Mouse (Mus musculus) gastrocnemius, adult 2 months (tissue): ENCODE measurements around the gene Fads6. TPM values are rescaled to one million over a fixed set of nuclear protein-coding genes. Genes with fewer than 3 reads are reported as not detected.

ENCODE experiments used
- DNase-seq: peaks from one replicate; pipeline ENCODE4 v3.0.0; 2022
- H3K27ac ChIP-seq: fragments of 200-600 bp; 2 replicates; pipeline ENCODE4 v1.8.1; 2022; ENCODE audit warnings: mild to moderate bottlenecking
- H3K4me3 ChIP-seq: fragments of 200-600 bp; 2 replicates; pipeline ENCODE4 v1.8.1; 2022; ENCODE audit warnings: mild to moderate bottlenecking, moderate library complexity
- CTCF ChIP-seq: fragments of 200-600 bp; IDR thresholded peaks from 2 replicates; pipeline ENCODE4 v1.8.1; 2022; ENCODE audit warnings: antibody characterized with exemption, mild to moderate bottlenecking, moderate library complexity
- intact Hi-C: fragments of 180-260 bp; cut with DNase I; formaldehyde crosslinking; loops from one replicate; pipeline ENCODE4 v1.15.1; 2025
- total RNA-seq, 2 experiments: library from RNA; stranded (reverse); gene quantifications; 2 replicates each; pipeline ENCODE4 v1.2.3; 2021

The Fads6 gene
- total RNA-seq, 2 experiments from 2014 or later = 2.4 to 5.4 TPM

- intact Hi-C loops = no loop called here
- no peak overlapping the region for H3K4me3 ChIP-seq
- no peak for TF ChIP-seq CTCF
- DNase-seq = no peak
- no peak overlapping the region for H3K27ac ChIP-seq
Measured at GRCm38 (mm10) chr11:115262954-115263353, 34.5 kb downstream of the Fads6 start.

GRCm38 (mm10) chr11:115259134-115259533, 38.3 kb downstream of the Fads6 start:
- Histone ChIP-seq H3K4me3 (no peak overlapping the region), H3K27ac (no peak overlapping the region)
- intact Hi-C loops = no loop called here
- DNase-seq = no peak
- TF ChIP-seq CTCF = no peak

- DNase-seq = no peak
- Histone ChIP-seq H3K4me3 (no peak overlapping the region; the same call in 1 of the 2 replicates), H3K27ac (no peak overlapping the region)
- no peak for TF ChIP-seq CTCF
- intact Hi-C loops = no loop called here
Measured at GRCm38 (mm10) chr11:115257775-115258510, 39.5 kb downstream of the Fads6 start.

GRCm38 (mm10) chr11:115251258-115251657, 46.2 kb downstream of the Fads6 start:
- no peak for TF ChIP-seq CTCF
- no peak overlapping the region for H3K4me3 ChIP-seq
- no peak overlapping the region for H3K27ac ChIP-seq
- DNase-seq = no peak
- intact Hi-C loops = no loop called here

- intact Hi-C loops = no loop called here
- no peak for TF ChIP-seq CTCF
- peak overlapping the region; percentile 62 for H3K4me3 ChIP-seq
- no peak for DNase-seq
- H3K27ac ChIP-seq = no peak overlapping the region
Measured at GRCm38 (mm10) chr11:115250405-115251090, 46.9 kb downstream of the Fads6 start.

GRCm38 (mm10) chr11:115249721-115250404, 47.6 kb downstream of the Fads6 start:
- peak overlapping the region; percentile 62 for H3K4me3 ChIP-seq
- peak; percentile 69 for DNase-seq
- peak; percentile 35 for TF ChIP-seq CTCF
- intact Hi-C loops = no loop called here
- H3K27ac ChIP-seq = no peak overlapping the region

GRCm38 (mm10) chr11:115247945-115248344, 49.5 kb downstream of the Fads6 start:
- H3K27ac ChIP-seq = no peak overlapping the region
- no peak overlapping the region for H3K4me3 ChIP-seq
- no peak for DNase-seq
- intact Hi-C loops = no loop called here
- TF ChIP-seq CTCF = no peak

- intact Hi-C loops = no loop called here
- H3K27ac ChIP-seq = no peak overlapping the region
- no peak for TF ChIP-seq CTCF
- no peak overlapping the region for H3K4me3 ChIP-seq
- no peak for DNase-seq
Measured at GRCm38 (mm10) chr11:115247240-115247639, 50.2 kb downstream of the Fads6 start.

- peak; percentile 66 for DNase-seq
- intact Hi-C loops = no loop called here
- no peak for TF ChIP-seq CTCF
Measured at GRCm38 (mm10) chr11:115246386-115246785, 51.1 kb downstream of the Fads6 start.

GRCm38 (mm10) chr11:115244840-115245239, 52.6 kb downstream of the Fads6 start:
- no peak for DNase-seq
- Histone ChIP-seq H3K4me3 (no peak overlapping the region), H3K27ac (no peak overlapping the region)
- intact Hi-C loops = no loop called here
- no peak for TF ChIP-seq CTCF

More at GRCm38 (mm10) chr11:115246386-115246785, 51.1 kb downstream of the Fads6 start:
- Histone ChIP-seq H3K27ac (no peak overlapping the region), H3K4me3 (no peak overlapping the region)

GRCm38 (mm10) chr11:115243783-115244182, 53.7 kb downstream of the Fads6 start:
- DNase-seq = no peak
- no peak overlapping the region for H3K27ac ChIP-seq
- no peak for TF ChIP-seq CTCF
- intact Hi-C loops = no loop called here
- H3K4me3 ChIP-seq = no peak overlapping the region

GRCm38 (mm10) chr11:115242746-115243145, 54.7 kb downstream of the Fads6 start:
- DNase-seq = no peak
- intact Hi-C loops = no loop called here
- Histone ChIP-seq H3K4me3 (no peak overlapping the region), H3K27ac (no peak overlapping the region)
- TF ChIP-seq CTCF = no peak

- no peak overlapping the region for H3K4me3 ChIP-seq
- no peak for TF ChIP-seq CTCF
- H3K27ac ChIP-seq = peak overlapping the region; percentile 77
- intact Hi-C loops = no loop called here
- DNase-seq = peak; percentile 93
Measured at GRCm38 (mm10) chr11:115241402-115241801, 56.1 kb downstream of the Fads6 start.
